Mouse (Mus musculus) right cerebral cortex, postnatal 14 days (tissue): ENCODE data around the gene Sfxn4.
"Not testable (repeated sequence)": the region's sequence is repeated elsewhere in the genome, so short reads cannot be mapped to it uniquely, and the experiment has no call there.

Experiments used
- DNase-seq: peaks from one replicate; pipeline ENCODE4 v3.0.0; 2022

Sfxn4 gene

GRCm38 (mm10) chr19:60860868-60861700, at the start of gene Sfxn4:
TSS of gene Sfxn4 (minus strand) at chr19:60861479.
- DNase-seq: peak; percentile 87

GRCm38 (mm10) chr19:60910304-60910703, 49.0 kb upstream of the Sfxn4 start:
- DNase-seq: no peak

- no peak for DNase-seq
Measured at GRCm38 (mm10) chr19:60905477-60905876, 44.2 kb upstream of the Sfxn4 start.

GRCm38 (mm10) chr19:60903971-60904370, 42.7 kb upstream of the Sfxn4 start:
- no peak for DNase-seq

GRCm38 (mm10) chr19:60903139-60903538, 41.9 kb upstream of the Sfxn4 start:
- no peak for DNase-seq

- DNase-seq: no peak
Measured at GRCm38 (mm10) chr19:60895251-60895880, 34.1 kb upstream of the Sfxn4 start.

GRCm38 (mm10) chr19:60891934-60892547, 30.8 kb upstream of the Sfxn4 start:
- peak; percentile 65 for DNase-seq

- DNase-seq: peak; percentile 12
Measured at GRCm38 (mm10) chr19:60891123-60891470, 29.8 kb upstream of the Sfxn4 start.

GRCm38 (mm10) chr19:60890391-60891122, 29.3 kb upstream of the Sfxn4 start:
- DNase-seq: no peak

- DNase-seq: peak; percentile 96
Measured at GRCm38 (mm10) chr19:60889714-60890315, 28.5 kb upstream of the Sfxn4 start, which contains the start of gene Grk5. TSS of gene Grk5 (plus strand) at chr19:60889749.

GRCm38 (mm10) chr19:60889101-60889713, 27.9 kb upstream of the Sfxn4 start:
- DNase-seq: peak; percentile 10

GRCm38 (mm10) chr19:60887637-60888036, 26.4 kb upstream of the Sfxn4 start:
- no peak for DNase-seq

GRCm38 (mm10) chr19:60883129-60883528, 21.9 kb upstream of the Sfxn4 start:
- peak; percentile 8 for DNase-seq

GRCm38 (mm10) chr19:60874064-60874694, 12.9 kb upstream of the Sfxn4 start, which contains the start of gene Prdx3:
TSS of gene Prdx3 (minus strand) at chr19:60874556.
- peak; percentile 90 for DNase-seq

- DNase-seq: peak; percentile 9
Measured at GRCm38 (mm10) chr19:60873501-60873900, 12.2 kb upstream of the Sfxn4 start.

GRCm38 (mm10) chr19:60872272-60872671, 11.0 kb upstream of the Sfxn4 start:
- no peak for DNase-seq

- DNase-seq: no peak
Measured at GRCm38 (mm10) chr19:60871366-60871765, 10.1 kb upstream of the Sfxn4 start.

GRCm38 (mm10) chr19:60870489-60870888, 9.2 kb upstream of the Sfxn4 start:
- no peak for DNase-seq

GRCm38 (mm10) chr19:60866169-60866568, 4.9 kb upstream of the Sfxn4 start:
- DNase-seq: not testable (repeated sequence)

- DNase-seq: no peak
Measured at GRCm38 (mm10) chr19:60845731-60846130, 15.5 kb downstream of the Sfxn4 start.

- DNase-seq: no peak
Measured at GRCm38 (mm10) chr19:60843324-60843723, 18.0 kb downstream of the Sfxn4 start.

- peak; percentile 71 for DNase-seq
Measured at GRCm38 (mm10) chr19:60837747-60838146, 23.5 kb downstream of the Sfxn4 start.
